Mouse (Mus musculus) MEL (cell line): Measurements from ENCODE around the gene Rif1. TPM values are rescaled to one million over a fixed set of nuclear protein-coding genes. Genes with fewer than 3 reads are reported as not detected.

ENCODE experiments used
- DNase-seq: peaks from one replicate; pipeline ENCODE4 v3.0.0; 2011; ENCODE audit warnings: low read depth, low spot score
- H3K27ac ChIP-seq: 2 replicates; pipeline ENCODE4 v1.5.1; 2012; ENCODE audit warnings: low read depth, mild to moderate bottlenecking, control low read depth, low read length, moderate library complexity; ENCODE audit not compliant: control insufficient read depth
- H3K27me3 ChIP-seq, 2 experiments: fragments of 150-350 bp in 1 of 2; sonication (generic) in 1 of 2; 2 replicates each; pipeline ENCODE4 v1.6.1; 2012; ENCODE audit warnings: low read length in 2 of 2, mild to moderate bottlenecking in 2 of 2, improper control_type of control experiment in 1 of 2, moderate library complexity in 1 of 2; ENCODE audit not compliant: insufficient read depth in 2 of 2, control insufficient read depth in 1 of 2
- H3K36me3 ChIP-seq, 2 experiments: 2 replicates each; pipeline ENCODE4 v1.6.1; 2012 to 2014; ENCODE audit warnings: low read length in 2 of 2, improper control_type of control experiment in 1 of 2, inconsistent platforms in 1 of 2, mild to moderate bottlenecking in 1 of 2; ENCODE audit not compliant: insufficient read depth in 2 of 2, control insufficient read depth in 1 of 2
- H3K4me1 ChIP-seq, 2 experiments: fragments of 150-350 bp in 1 of 2; sonication (generic) in 1 of 2; 2 replicates each; pipeline ENCODE4 v1.6.1; 2012; ENCODE audit warnings: low read length in 2 of 2, improper control_type of control experiment in 1 of 2, mild to moderate bottlenecking in 1 of 2; ENCODE audit not compliant: insufficient read depth in 2 of 2, control insufficient read depth in 1 of 2
- H3K4me3 ChIP-seq, 2 experiments: fragments of 150-350 bp in 1 of 2; sonication (generic) in 1 of 2; 2 replicates each; pipeline ENCODE4 v1.5.1; 2012; ENCODE audit warnings: low read depth in 2 of 2, low read length in 2 of 2, mild to moderate bottlenecking in 2 of 2, moderate library complexity in 2 of 2, control low read depth in 1 of 2, improper control_type of control experiment in 1 of 2; ENCODE audit not compliant: control insufficient read depth in 1 of 2, insufficient read depth in 1 of 2
- H3K79me2 ChIP-seq: 2 replicates; pipeline ENCODE4 v1.6.1; 2012; ENCODE audit warnings: mild to moderate bottlenecking, low read length, moderate library complexity; ENCODE audit not compliant: control insufficient read depth, poor library complexity, insufficient read depth
- H3K9ac ChIP-seq: 2 replicates; pipeline ENCODE4 v1.6.1; 2012; ENCODE audit warnings: low read depth, mild to moderate bottlenecking, control low read depth, low read length, moderate library complexity; ENCODE audit not compliant: control insufficient read depth, poor library complexity, severe bottlenecking
- H3K9me3 ChIP-seq: fragments of 150-350 bp; sonication (generic); replicated peaks from 2 replicates; pipeline ENCODE4 v1.6.1; 2012; ENCODE audit warnings: mild to moderate bottlenecking, low read length, improper control_type of control experiment, moderate library complexity; ENCODE audit not compliant: insufficient read depth
- CHD2 ChIP-seq: IDR thresholded peaks from 2 replicates; pipeline ENCODE4 v1.6.1; 2011; ENCODE audit warnings: low read length, improper control_type of control experiment
- E2F4 ChIP-seq: IDR thresholded peaks from 2 replicates; pipeline ENCODE4 v1.6.1; 2011; ENCODE audit warnings: low read depth, low read length, improper control_type of control experiment, borderline replicate concordance
- ELF1 ChIP-seq: IDR thresholded peaks from 2 replicates; pipeline ENCODE4 v1.6.1; 2014; ENCODE audit warnings: low read depth, mild to moderate bottlenecking, inconsistent platforms, low read length, improper control_type of control experiment, moderate library complexity
- EP300 ChIP-seq, 2 experiments: IDR thresholded peaks; 2 replicates each; pipeline ENCODE4 v1.6.1; 2011; ENCODE audit warnings: improper control_type of control experiment in 2 of 2, low read length in 2 of 2, low read depth in 1 of 2, mild to moderate bottlenecking in 1 of 2
- GABPA ChIP-seq: IDR thresholded peaks from 2 replicates; pipeline ENCODE4 v1.6.1; 2012; ENCODE audit warnings: low read depth, mild to moderate bottlenecking, inconsistent platforms, low read length, improper control_type of control experiment, moderate library complexity
- HCFC1 ChIP-seq: IDR thresholded peaks from 2 replicates; pipeline ENCODE4 v1.6.1; 2012; ENCODE audit warnings: low read depth, mild to moderate bottlenecking, inconsistent platforms, low read length, improper control_type of control experiment, moderate library complexity
- JUND ChIP-seq: IDR thresholded peaks from 2 replicates; pipeline ENCODE4 v1.6.1; 2011; ENCODE audit warnings: low read depth, mild to moderate bottlenecking, improper control_type of control experiment, low read length
- MAFK ChIP-seq: IDR thresholded peaks from 2 replicates; pipeline ENCODE4 v1.6.1; 2011; ENCODE audit warnings: low read depth, mild to moderate bottlenecking, low read length, improper control_type of control experiment, borderline replicate concordance
- MAZ ChIP-seq: IDR thresholded peaks from 2 replicates; pipeline ENCODE4 v1.6.1; 2012; ENCODE audit warnings: low read depth, mild to moderate bottlenecking, inconsistent platforms, low read length, improper control_type of control experiment
- MXI1 ChIP-seq: IDR thresholded peaks from 2 replicates; pipeline ENCODE4 v1.6.1; 2011; ENCODE audit warnings: mild to moderate bottlenecking, low read depth, low read length, improper control_type of control experiment
- MYC ChIP-seq: IDR thresholded peaks from 2 replicates; pipeline ENCODE4 v1.6.1; 2011; ENCODE audit warnings: low read depth, mild to moderate bottlenecking, low read length, improper control_type of control experiment, moderate library complexity
- NELFE ChIP-seq: IDR thresholded peaks from 2 replicates; pipeline ENCODE4 v1.6.1; 2011; ENCODE audit warnings: low read depth, low read length, improper control_type of control experiment
- POLR2A ChIP-seq, 2 experiments: IDR thresholded peaks; 2 replicates each; pipeline ENCODE4 v1.6.1; 2011 to 2012; ENCODE audit warnings: low read length in 2 of 2, mild to moderate bottlenecking in 2 of 2, control low read depth in 1 of 2, improper control_type of control experiment in 1 of 2, low read depth in 1 of 2, moderate library complexity in 1 of 2; ENCODE audit not compliant: control insufficient read depth in 1 of 2, insufficient read depth in 1 of 2, poor library complexity in 1 of 2
- POLR2AphosphoS2 ChIP-seq: IDR thresholded peaks from 2 replicates; pipeline ENCODE4 v1.6.1; 2011; ENCODE audit warnings: low read length, improper control_type of control experiment
- SIN3A ChIP-seq: IDR thresholded peaks from 2 replicates; pipeline ENCODE4 v1.6.1; 2012; ENCODE audit warnings: low read length, improper control_type of control experiment, inconsistent platforms
- SMC3 ChIP-seq: IDR thresholded peaks from 2 replicates; pipeline ENCODE4 v1.6.1; 2011; ENCODE audit warnings: low read depth, low read length, improper control_type of control experiment
- TAL1 ChIP-seq: IDR thresholded peaks from 2 replicates; pipeline ENCODE4 v1.6.1; 2012; ENCODE audit warnings: mild to moderate bottlenecking, inconsistent platforms, low read length, moderate library complexity, mixed read lengths
- TBP ChIP-seq: IDR thresholded peaks from 2 replicates; pipeline ENCODE4 v1.8.0; 2011; ENCODE audit warnings: low read depth, low read length, improper control_type of control experiment
- TCF12 ChIP-seq: IDR thresholded peaks from 2 replicates; pipeline ENCODE4 v1.6.1; 2014; ENCODE audit warnings: low read depth, mild to moderate bottlenecking, inconsistent platforms, low read length, improper control_type of control experiment, moderate library complexity
- UBTF ChIP-seq: IDR thresholded peaks from 2 replicates; pipeline ENCODE4 v1.6.1; 2012; ENCODE audit warnings: low read depth, mild to moderate bottlenecking, inconsistent platforms, low read length, improper control_type of control experiment, moderate library complexity, borderline replicate concordance; ENCODE audit not compliant: insufficient read depth
- USF1 ChIP-seq: IDR thresholded peaks from 2 replicates; pipeline ENCODE4 v1.6.1; 2014; ENCODE audit warnings: low read depth, mild to moderate bottlenecking, inconsistent platforms, low read length, improper control_type of control experiment, moderate library complexity
- ZC3H11A ChIP-seq: IDR thresholded peaks from 2 replicates; pipeline ENCODE4 v1.6.1; 2012; ENCODE audit warnings: low read depth, mild to moderate bottlenecking, inconsistent platforms, low read length, improper control_type of control experiment
- ZKSCAN1 ChIP-seq: IDR thresholded peaks from 2 replicates; pipeline ENCODE4 v1.6.1; 2012; ENCODE audit warnings: low read depth, mild to moderate bottlenecking, inconsistent platforms, low read length, improper control_type of control experiment, moderate library complexity
- ZMIZ1 ChIP-seq: IDR thresholded peaks from 2 replicates; pipeline ENCODE4 v1.6.1; 2012; ENCODE audit warnings: low read depth, mild to moderate bottlenecking, inconsistent platforms, low read length, improper control_type of control experiment, moderate library complexity
- ZNF384 ChIP-seq: IDR thresholded peaks from 2 replicates; pipeline ENCODE4 v1.6.1; 2012; ENCODE audit warnings: low read depth, mild to moderate bottlenecking, inconsistent platforms, low read length, improper control_type of control experiment
- polyA plus RNA-seq, 2 experiments: library from polyadenylated mRNA; stranded (reverse) in 1 of 2; unstranded in 1 of 2; fragments of >175 nt in 1 of 2; fragments of >200 nt in 1 of 2; gene quantifications; 2 replicates each; pipeline versions ENCODE4 v1.2.1 to v1.2.4; 2012; ENCODE audit warnings: low replicate concordance in 2 of 2, low read depth in 1 of 2; ENCODE audit not compliant: insufficient read length in 2 of 2, insufficient read depth in 1 of 2, missing spikeins in 1 of 2
- total RNA-seq: library from RNA; depleted of rRNA; stranded (reverse); fragments of 300-350 nt; gene quantifications from 2 replicates; pipeline ENCODE4 v1.2.3, GENCODE M21; 2012

The Rif1 gene
- total and polyA plus RNA-seq, 3 experiments: 31.7 to 247 (median 44.3) TPM

- Histone ChIP-seq H3K4me3 (no peak overlapping the region), H3K9me3 (no peaks in the 10 kb centered on the region), H3K9ac (no peak overlapping the region), H3K79me2 (no peaks in the 10 kb centered on the region), H3K36me3 (no peaks in the 10 kb centered on the region), H3K4me1 (no peaks in the 10 kb centered on the region), H3K27me3 (peaks cover 7 to 14% of the 10 kb centered on the region in 2 experiments; a peak in 3 of 4 replicates), H3K27ac (no peak overlapping the region)
- no peak for TF ChIP-seq E2F4
- TF ChIP-seq MAZ: no peak
- TF ChIP-seq TCF12: no peak
- TF ChIP-seq SIN3A: no peak
- TF ChIP-seq MXI1: no peak
- no peak for TF ChIP-seq TAL1
- no peak for TF ChIP-seq POLR2AphosphoS2
- TF ChIP-seq POLR2A (IDR thresholded peaks at IDR 0.05; ENCODE audit: control insufficient read depth in 1 of 2, insufficient read depth in 1 of 2, low read depth in 1 of 2, low read length in 2 of 2, poor library complexity in 1 of 2): no peak
- no peak for TF ChIP-seq ELF1
- TF ChIP-seq ZC3H11A: no peak
- no peak for TF ChIP-seq GABPA
- TF ChIP-seq NELFE: no peak
- TF ChIP-seq MAFK: no peak
- no peak for TF ChIP-seq ZNF384
- no peak for TF ChIP-seq CHD2
- TF ChIP-seq JUND: no peak
- no peak for TF ChIP-seq USF1
- DNase-seq: no peak
These were observed 34.1 kb upstream of the Rif1 start for GRCm38 (mm10) chr2:52038558-52038957.

- no peak for TF ChIP-seq NELFE
- no peak for TF ChIP-seq MYC
- no peak for TF ChIP-seq TAL1
- TF ChIP-seq ZC3H11A: no peak
- no peak for TF ChIP-seq E2F4
- no peak for TF ChIP-seq POLR2AphosphoS2
- no peak for TF ChIP-seq SMC3
- TF ChIP-seq EP300 (IDR thresholded peaks at IDR 0.05; ENCODE audit: low read depth in 1 of 2, low read length in 2 of 2): no peak
- TF ChIP-seq ELF1: no peak
- no peak for TF ChIP-seq USF1
- TF ChIP-seq POLR2A (IDR thresholded peaks at IDR 0.05; ENCODE audit: control insufficient read depth in 1 of 2, insufficient read depth in 1 of 2, low read depth in 1 of 2, low read length in 2 of 2, poor library complexity in 1 of 2): no peak
- TF ChIP-seq HCFC1: no peak
- no peak for TF ChIP-seq TBP
- no peak for TF ChIP-seq ZMIZ1
- no peak for TF ChIP-seq ZNF384
- no peak for TF ChIP-seq JUND
- no peak for TF ChIP-seq MAZ
- no peak for TF ChIP-seq UBTF
- TF ChIP-seq ZKSCAN1: no peak
- no peaks in the 10 kb centered on the region for H3K9me3 ChIP-seq
- no peak for DNase-seq
- H3K4me1 ChIP-seq: no peaks in the 10 kb centered on the region
- no peak overlapping the region for H3K4me3 ChIP-seq
- no peak overlapping the region for H3K9ac ChIP-seq
- peaks cover 7 to 14% of the 10 kb centered on the region in 2 experiments; a peak in 3 of 4 replicates for H3K27me3 ChIP-seq
- H3K79me2 ChIP-seq: no peaks in the 10 kb centered on the region
- no peak overlapping the region for H3K27ac ChIP-seq
- no peaks in the 10 kb centered on the region for H3K36me3 ChIP-seq
These were observed 33.4 kb upstream of the Rif1 start for GRCm38 (mm10) chr2:52039083-52039801.
